Mouse (Mus musculus) heart, postnatal 0 days (tissue): ENCODE results near the gene Gipc2.

Experiments
- CTCF ChIP-seq: IDR thresholded peaks from 2 replicates; pipeline ENCODE4 v1.5.1; 2016; ENCODE audit warnings: antibody characterized with exemption, control low read depth, low read depth
- EP300 ChIP-seq: IDR thresholded peaks from 2 replicates; pipeline ENCODE4 v1.6.1; 2016; ENCODE audit warnings: antibody characterized with exemption, low read depth

- no peak for TF ChIP-seq CTCF
- no peak for TF ChIP-seq EP300
These were observed 56.8 kb downstream of the Gipc2 start for GRCm38 (mm10) chr3:152109260-152109587.
